Mouse (Mus musculus): ENCODE measurements at regions not wholly inside any gene's neighbourhood (a gene's known extent, or its start where the extent isn't known, plus 50 kb on each side); places are given as distances from the start of the nearest gene placed in this dataset.
A peak's percentile ranks its signal among the peaks of the same experiment; 100 is the strongest.
"Not testable (repeated sequence)": the region's sequence is repeated elsewhere in the genome, so short reads cannot be mapped to it uniquely, and the experiment has no call there.

GRCm38 (mm10) chr12:90664436-90664835 is 73.8 kb downstream of the Dio2 start:
- DNase-seq (ENCODE audit: low read depth, low spot score): no peak

DNA sequence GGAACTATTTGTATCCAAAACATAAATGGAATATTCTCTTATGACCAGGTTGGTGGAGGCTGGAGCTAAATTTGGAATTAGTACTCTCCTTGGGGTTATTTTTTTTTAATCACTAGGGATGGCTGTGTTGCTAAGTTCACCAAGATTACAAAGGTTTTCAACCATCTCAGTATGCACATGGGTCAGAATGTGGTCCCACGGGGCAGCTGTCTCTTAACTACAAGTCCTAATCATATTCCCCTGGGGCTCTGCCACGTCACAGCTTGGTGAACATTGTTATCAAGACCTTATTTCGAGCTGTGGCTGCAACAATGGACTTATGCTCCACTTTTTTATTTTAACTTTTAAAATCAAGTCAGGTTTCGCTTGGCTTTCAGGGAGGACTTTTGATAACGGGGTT is 92.8 kb downstream of the Dio2 start:
- DNase-seq (ENCODE audit: low read depth, low spot score): no peak

- no peak for DNase-seq (ENCODE audit: low read depth, low spot score)
These were observed 94.3 kb downstream of the Dio2 start for GRCm38 (mm10) chr12:90643891-90644290.

DNA sequence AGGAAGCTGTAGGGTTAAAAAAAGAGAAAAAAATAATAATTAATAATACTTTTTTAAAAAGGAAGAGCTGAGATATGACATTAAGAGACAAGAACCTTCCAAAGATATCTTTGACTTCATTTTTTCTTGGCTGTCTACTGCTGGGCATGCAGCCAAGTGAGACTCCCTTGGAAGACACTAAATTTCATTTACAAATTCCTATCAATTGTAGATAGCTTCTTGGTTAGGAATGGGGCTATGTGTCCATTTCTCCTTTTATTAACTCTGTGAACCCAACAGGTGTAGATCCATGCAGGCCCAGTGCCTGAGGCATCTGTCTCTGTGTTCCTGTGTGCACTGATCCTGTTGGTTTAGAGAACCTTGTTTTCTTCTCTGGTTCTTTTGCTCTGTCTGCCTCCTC is 113.4 kb downstream of the Dio2 start:
- no peak for DNase-seq (ENCODE audit: low read depth, low spot score)

DNA sequence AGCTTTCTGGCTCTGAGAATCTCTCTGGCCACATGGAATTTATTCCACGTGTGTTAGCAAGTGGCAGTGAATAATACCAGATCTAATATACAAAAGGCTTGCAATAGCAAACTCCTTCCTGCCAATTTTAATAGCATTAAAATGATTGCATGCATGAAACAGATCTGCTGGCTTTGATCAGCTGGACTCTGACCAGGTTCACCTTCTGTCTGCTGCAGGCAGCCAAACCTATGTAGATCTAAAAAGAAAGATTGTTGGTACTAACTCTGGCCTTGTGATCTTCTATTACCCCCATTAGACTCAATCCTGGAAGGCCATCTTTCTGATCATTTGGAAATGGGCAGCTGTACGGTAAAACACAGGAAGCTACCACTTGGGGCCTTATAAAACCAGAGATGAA is 114.8 kb downstream of the Dio2 start:
- DNase-seq (ENCODE audit: low read depth, low spot score): no peak

- DNase-seq (ENCODE audit: low read depth, low spot score): no peak
These were observed 129.4 kb downstream of the Dio2 start for GRCm38 (mm10) chr12:90608810-90609209.

DNA sequence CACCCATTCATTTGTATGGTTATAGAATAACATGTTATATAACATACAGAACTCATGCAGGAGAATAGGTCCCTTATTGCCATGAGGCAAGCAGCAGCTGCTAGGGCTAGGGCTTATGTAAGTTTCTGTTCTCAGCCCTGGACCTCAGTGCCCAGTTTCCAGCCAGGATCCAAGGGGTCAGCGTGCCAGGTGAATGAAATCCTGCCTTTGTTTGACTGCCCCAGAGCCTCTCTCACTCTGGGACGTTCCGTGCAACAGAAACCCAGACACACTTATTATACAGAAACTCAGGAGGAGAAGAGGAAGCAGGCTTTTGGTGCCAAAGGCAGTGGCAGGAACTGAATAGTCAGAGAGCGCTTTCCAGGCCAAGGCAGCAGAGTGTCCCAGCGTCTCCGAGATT is 130.3 kb downstream of the Dio2 start:
- DNase-seq (ENCODE audit: low read depth, low spot score): no peak

DNA sequence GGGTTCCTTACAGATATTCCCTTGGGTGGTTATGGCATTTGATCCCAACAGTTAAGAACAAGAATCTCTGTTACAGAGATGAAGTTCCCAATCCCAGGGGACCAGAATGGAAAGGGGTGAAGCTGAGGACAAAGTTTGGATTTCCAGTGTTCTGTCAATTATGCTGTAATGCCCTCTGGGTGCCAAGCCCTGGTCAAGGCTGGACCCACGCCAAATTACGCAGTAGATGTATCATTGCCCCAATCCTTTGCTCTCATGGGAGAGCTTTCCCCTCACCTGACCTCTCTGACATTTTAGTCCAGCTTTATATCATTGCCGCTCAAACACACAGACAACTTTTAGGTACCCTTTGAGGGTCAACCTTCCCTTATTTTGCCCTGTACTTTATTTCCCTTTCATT is 158.2 kb downstream of the Dio2 start:
- DNase-seq (ENCODE audit: low read depth, low spot score): no peak

GRCm38 (mm10) chr12:90576103-90576502 is 162.1 kb downstream of the Dio2 start:
- DNase-seq (ENCODE audit: low read depth, low spot score): no peak

- DNase-seq (ENCODE audit: low read depth, low spot score): no peak
These were observed 166.3 kb downstream of the Dio2 start for GRCm38 (mm10) chr12:90571907-90572306.

- DNase-seq (ENCODE audit: low read depth, low spot score): peak; percentile 31
These were observed 166.7 kb downstream of the Dio2 start for GRCm38 (mm10) chr12:90571506-90571905.

DNA sequence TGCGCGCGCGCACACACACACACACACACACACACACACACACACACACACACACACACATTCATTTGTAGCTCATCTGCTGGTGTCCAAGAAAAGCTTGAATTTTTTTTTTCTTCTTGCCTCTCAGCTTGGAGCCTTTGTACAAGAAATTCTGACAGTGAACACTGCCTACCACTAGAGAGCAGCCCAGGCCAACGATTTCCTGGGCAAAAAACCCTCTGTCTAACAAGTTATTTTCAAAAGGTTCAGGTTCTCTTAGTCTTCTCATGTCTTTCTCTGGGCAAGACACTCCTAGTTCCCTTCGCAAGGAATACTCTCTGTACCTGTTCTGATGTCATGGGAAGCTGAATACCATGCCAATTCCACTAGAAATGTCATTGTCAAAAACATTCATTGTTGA is 171.9 kb downstream of the Dio2 start:
- DNase-seq (ENCODE audit: low read depth, low spot score): peak; percentile 16

DNA sequence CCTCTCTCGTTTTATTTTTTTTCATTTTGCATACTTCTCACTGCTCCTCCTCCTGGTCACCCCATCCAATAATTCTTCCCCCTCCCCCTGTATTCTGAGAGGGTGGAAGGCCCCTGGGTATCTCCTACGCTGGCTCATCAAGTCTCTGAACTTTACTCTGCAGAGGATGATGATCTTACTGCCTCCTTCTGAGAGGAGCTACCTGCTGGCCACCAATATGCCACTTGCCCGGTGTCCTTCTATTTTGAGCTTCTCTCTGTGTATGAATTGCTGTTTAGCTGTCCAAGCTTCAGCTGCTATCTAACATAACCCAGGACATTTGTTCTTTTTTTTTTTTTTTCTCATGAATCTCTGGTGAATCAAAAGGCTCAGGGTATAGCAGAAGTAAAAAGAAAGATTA is 173.2 kb downstream of the Dio2 start:
- no peak for DNase-seq (ENCODE audit: low read depth, low spot score)

DNA sequence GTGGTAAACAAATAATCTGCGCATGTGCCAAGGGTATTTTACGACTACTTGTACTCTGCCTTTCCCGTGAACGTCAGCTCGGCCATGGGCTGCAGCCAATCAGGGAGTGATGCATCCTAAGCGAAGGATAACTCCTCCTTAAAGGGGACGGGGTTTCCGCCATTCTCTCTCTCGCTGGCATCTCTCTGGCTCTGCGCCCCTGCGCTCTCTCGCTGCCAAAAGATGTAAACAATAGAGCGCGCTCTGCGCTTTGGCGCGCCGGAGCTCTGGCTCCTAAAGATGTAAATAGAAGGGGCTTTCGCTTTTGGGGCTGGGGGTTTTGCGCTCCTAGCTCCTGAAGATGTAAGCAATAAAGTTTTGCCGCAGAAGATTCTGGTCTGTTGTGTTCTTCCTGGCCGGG is 173.6 kb downstream of the Dio2 start:
- DNase-seq (ENCODE audit: low read depth, low spot score): not testable (repeated sequence)

- DNase-seq (ENCODE audit: low read depth, low spot score): no peak
These were observed 195.9 kb downstream of the Dio2 start for GRCm38 (mm10) chr12:90542361-90542760.
